ENCODE assay signal across 21 mouse cellular contexts in the genomic region with DNA sequence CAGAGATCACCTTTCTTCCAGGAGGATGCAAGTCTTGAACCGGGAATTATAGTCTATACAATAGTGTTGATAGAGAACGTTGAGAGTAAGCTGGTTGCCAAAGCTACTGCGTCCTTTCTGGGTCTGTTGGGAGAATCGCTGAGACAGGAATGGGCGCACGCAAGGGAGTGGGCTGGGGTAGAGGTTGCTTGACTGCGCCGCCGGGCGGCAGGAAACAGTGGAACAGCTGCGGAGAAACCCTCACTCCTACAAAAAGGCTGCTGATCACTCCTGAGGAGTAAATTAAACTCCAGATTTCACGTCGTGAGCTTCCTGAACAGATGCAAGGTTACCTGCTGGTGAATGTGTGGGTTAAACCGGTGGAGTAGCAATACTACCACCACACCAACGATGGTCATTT. TPM values are rescaled to one million over a fixed set of nuclear protein-coding genes. Genes with fewer than 3 reads are reported as not detected.
DNase-seq lines count a peak whose midpoint lies in the region; ATAC-seq lines count a peak whose summit lies in the region.
"Had no signal": no experiment of that assay in that cellular context is flagged by ENCODE, and none has a peak within 500 bp of the region (broad histone marks: within the 10 kb centered on the region; RNA-seq: fewer than 3 reads in every experiment).

No protein-coding gene starts in this region.

- peak overlapping the region; percentile 11 for H3K4me3 ChIP-seq in midbrain, embryonic 11.5 days (ENCODE audit: low read depth, low read length)
- H3K4me3 ChIP-seq in midbrain, embryonic 15.5 days: no peak overlapping the region
- H3K4me3 ChIP-seq in hindbrain, embryonic 14.5 days (replicated peaks; ENCODE audit: low read length): no peak overlapping the region
- H3K4me3 ChIP-seq in neural tube, embryonic 12.5 days: 0 out of 2 replicates have a peak overlapping the region, but pooled peaks have one; percentile 15
- H3K4me3 ChIP-seq: forebrain, embryonic 12.5 days; heart, embryonic 12.5 days; limb, embryonic 15.5 days; lung, embryonic 15.5 days; stomach, embryonic 15.5 days had no signal

- peaks cover 25% of the 10 kb centered on the region for H3K4me1 ChIP-seq in midbrain, embryonic 11.5 days (ENCODE audit: control insufficient read depth, insufficient read depth, low read length)
- H3K4me1 ChIP-seq in midbrain, embryonic 15.5 days: peaks cover 29% of the 10 kb centered on the region
- H3K4me1 ChIP-seq in hindbrain, embryonic 14.5 days (replicated peaks; ENCODE audit: control insufficient read depth, insufficient read depth, low read length): peaks cover 10% of the 10 kb centered on the region
- peaks cover 39% of the 10 kb centered on the region for H3K4me1 ChIP-seq in neural tube, embryonic 12.5 days

- H3K27ac ChIP-seq in midbrain, embryonic 11.5 days (ENCODE audit: low read depth, low read length): no peak overlapping the region
- H3K27ac ChIP-seq in midbrain, embryonic 15.5 days: no peak overlapping the region
- H3K27ac ChIP-seq in hindbrain, embryonic 14.5 days: 0 out of 2 replicates have a peak overlapping the region, but pooled peaks have one; percentile 4
- H3K27ac ChIP-seq in neural tube, embryonic 12.5 days: no peak overlapping the region
- H3K27ac ChIP-seq: forebrain, embryonic 12.5 days; kidney, postnatal 0 days; limb, embryonic 15.5 days; lung, embryonic 15.5 days; stomach, embryonic 15.5 days had no signal

- H3K9ac ChIP-seq in midbrain, embryonic 11.5 days (ENCODE audit: low read length): peak overlapping the region; percentile 40
- H3K9ac ChIP-seq in midbrain, embryonic 15.5 days: no peak overlapping the region
- no peak overlapping the region for H3K9ac ChIP-seq in hindbrain, embryonic 14.5 days
- no peak overlapping the region for H3K9ac ChIP-seq in neural tube, embryonic 12.5 days
- H3K9ac ChIP-seq: forebrain, embryonic 12.5 days; heart, embryonic 12.5 days; limb, embryonic 15.5 days; lung, embryonic 15.5 days; stomach, embryonic 15.5 days had no signal

- H3K9me3 ChIP-seq in midbrain, embryonic 11.5 days (ENCODE audit: control insufficient read depth, low read length): no peaks in the 10 kb centered on the region
- no peaks in the 10 kb centered on the region for H3K9me3 ChIP-seq in midbrain, embryonic 15.5 days
- no peaks in the 10 kb centered on the region for H3K9me3 ChIP-seq in hindbrain, embryonic 14.5 days (ENCODE audit: control insufficient read depth, low read length)
- H3K9me3 ChIP-seq in neural tube, embryonic 12.5 days: no peaks in the 10 kb centered on the region
- H3K9me3 ChIP-seq: forebrain, embryonic 12.5 days; heart, embryonic 12.5 days; limb, embryonic 15.5 days; lung, embryonic 15.5 days; stomach, embryonic 15.5 days had no signal

- H3K27me3 ChIP-seq in midbrain, embryonic 11.5 days (ENCODE audit: control insufficient read depth, insufficient read depth, low read length): peaks cover 79% of the 10 kb centered on the region
- H3K27me3 ChIP-seq in midbrain, embryonic 15.5 days (replicated peaks): peaks cover 65% of the 10 kb centered on the region
- peaks cover 85% of the 10 kb centered on the region for H3K27me3 ChIP-seq in hindbrain, embryonic 14.5 days (ENCODE audit: control insufficient read depth, insufficient read depth, low read length)
- peaks cover 70% of the 10 kb centered on the region for H3K27me3 ChIP-seq in neural tube, embryonic 12.5 days (replicated peaks)

- no peaks in the 10 kb centered on the region for H3K36me3 ChIP-seq in midbrain, embryonic 11.5 days (ENCODE audit: control insufficient read depth, insufficient read depth, low read length)
- no peaks in the 10 kb centered on the region for H3K36me3 ChIP-seq in midbrain, embryonic 15.5 days (replicated peaks)
- H3K36me3 ChIP-seq in hindbrain, embryonic 14.5 days (replicated peaks; ENCODE audit: control insufficient read depth, insufficient read depth): no peaks in the 10 kb centered on the region
- H3K36me3 ChIP-seq in neural tube, embryonic 12.5 days: no peaks in the 10 kb centered on the region
- H3K36me3 ChIP-seq: forebrain, embryonic 12.5 days; heart, embryonic 12.5 days; limb, embryonic 15.5 days; lung, embryonic 15.5 days; stomach, embryonic 15.5 days had no signal

- no peak for ATAC-seq in midbrain, embryonic 11.5 days (ENCODE audit: low FRiP score)
- no peak for ATAC-seq in midbrain, embryonic 15.5 days (replicated peaks)
- ATAC-seq in hindbrain, embryonic 14.5 days (ENCODE audit: low FRiP score): no peak
- ATAC-seq in neural tube, embryonic 12.5 days (ENCODE audit: low FRiP score, low read depth): no peak

- peak overlapping the region; percentile 53 for H3K4me2 ChIP-seq in midbrain, embryonic 11.5 days
- no peak overlapping the region for H3K4me2 ChIP-seq in midbrain, embryonic 15.5 days
- peak overlapping the region; percentile 23 for H3K4me2 ChIP-seq in hindbrain, embryonic 14.5 days (replicated peaks)
- H3K4me2 ChIP-seq in neural tube, embryonic 12.5 days (replicated peaks): peak overlapping the region; percentile 81
- H3K4me2 ChIP-seq: forebrain, embryonic 12.5 days; heart, embryonic 12.5 days; limb, embryonic 15.5 days; lung, embryonic 15.5 days; stomach, embryonic 15.5 days had no signal

- DNase-seq in midbrain, embryonic 11.5 days (ENCODE audit: low spot score, missing footprints): peak; percentile 96
- peak; percentile 67 for DNase-seq in embryo, embryonic 9.5 days (ENCODE audit: extremely low spot score)
- DNase-seq in hindbrain, embryonic 14.5 days (ENCODE audit: low spot score): no peak
- DNase-seq in thymus, postnatal 4 days: no peak
- no peak for DNase-seq in heart, adult 8-10 months (ENCODE audit: low spot score)
- no peak for DNase-seq in right cerebral cortex, adult 2 months (ENCODE audit: low spot score in 2 of 2)
- DNase-seq: cerebellum, postnatal 14 days had no signal

- 1% methylated on average over 15 of the region's 15 CpGs for WGBS in midbrain, embryonic 11.5 days
- WGBS in midbrain, embryonic 15.5 days: 9% methylated on average over 15 of the region's 15 CpGs
- WGBS in hindbrain, embryonic 14.5 days: 2% methylated on average over 15 of the region's 15 CpGs
- WGBS in neural tube, embryonic 12.5 days: 2% methylated on average over 15 of the region's 15 CpGs

RNA-seq across cellular contexts. Expression of a gene that starts 3.3 kb away (rescaled TPM):
- 38.1 and 41.5 TPM in 2 replicates for polyA plus RNA-seq in midbrain, embryonic 11.5 days (2014; fragmentation: Nextera tagmentation; extraction: Ambion mirVana)
- polyA plus RNA-seq in midbrain, embryonic 15.5 days (2015; fragmentation: Nextera tagmentation; extraction: Ambion mirVana): 11.4 and 14.4 TPM in 2 replicates
- 7.9 and 8.2 TPM in 2 replicates for polyA plus RNA-seq in hindbrain, embryonic 14.5 days (2014; fragmentation: Nextera tagmentation; extraction: Ambion mirVana)
- polyA plus RNA-seq in neural tube, embryonic 12.5 days (2016; fragmentation: Nextera tagmentation; extraction: Ambion mirVana): 44.6 and 45.4 TPM in 2 replicates
- total RNA-seq in heart, adult 8-10 months (2022): not detected
- total RNA-seq: adrenal gland, adult 18-20 months; gastrocnemius, adult 8-10 months; layer of hippocampus, postnatal 14 days; megakaryocyte-erythroid progenitor cell, adult 5-6 weeks had no signal
- polyA plus RNA-seq: kidney, postnatal 0 days; small intestine, adult 2 months; urinary bladder, adult 2 months had no signal

Comparison
In these comparisons a context has a peak if more than half of its experiments do, and no peak if none do; other contexts are left out.
1. H3K4me3 ChIP-seq: peak in midbrain, embryonic 11.5 days (single experiment) and neural tube, embryonic 12.5 days (single experiment); none in midbrain, embryonic 15.5 days (single experiment) and hindbrain, embryonic 14.5 days (single experiment).
2. DNase-seq: peak in midbrain, embryonic 11.5 days (single experiment) and embryo, embryonic 9.5 days (single experiment); none in hindbrain, embryonic 14.5 days (single experiment), thymus, postnatal 4 days (single experiment), heart, adult 8-10 months (single experiment) and right cerebral cortex, adult 2 months (0 of 2).